ENCODE assay signal across 22 mouse cellular contexts in the genomic region with DNA sequence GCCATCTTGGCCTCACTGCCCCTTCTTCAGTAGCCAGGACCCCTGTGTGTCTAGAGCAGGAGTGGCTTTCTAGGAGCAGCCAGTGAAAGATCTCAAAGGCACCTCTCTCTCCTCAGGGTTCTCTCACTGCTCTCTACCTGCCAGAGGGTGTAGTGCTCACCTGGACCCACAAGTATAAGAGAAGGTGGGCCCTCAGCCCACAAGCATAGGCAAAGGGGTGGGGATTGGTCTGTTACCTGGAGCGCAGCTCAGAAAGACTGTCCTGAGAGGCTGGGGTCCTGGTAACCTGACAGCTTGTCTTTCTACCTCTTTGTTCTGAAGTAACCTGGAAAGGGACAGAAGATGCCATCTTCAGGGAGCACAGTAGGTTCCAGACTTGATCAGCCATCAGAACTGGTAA. TPM values are rescaled to one million over a fixed set of nuclear protein-coding genes. Genes with fewer than 3 reads are reported as not detected.
"Had no signal": no experiment of that assay in that cellular context is flagged by ENCODE, and none has a peak within 500 bp of the region (broad histone marks: within the 10 kb centered on the region; RNA-seq: fewer than 3 reads in every experiment).

No protein-coding gene starts in this region.

- H3K27me3 ChIP-seq: liver, embryonic 13.5 days; lung, embryonic 15.5 days; stomach, embryonic 15.5 days had no signal

- H3K4me2 ChIP-seq: liver, embryonic 13.5 days; lung, embryonic 15.5 days; midbrain, embryonic 12.5 days; stomach, embryonic 15.5 days had no signal

- H3K9me3 ChIP-seq: liver, embryonic 13.5 days; lung, embryonic 15.5 days; megakaryocyte, embryonic 14.5 days; midbrain, embryonic 12.5 days; stomach, embryonic 15.5 days had no signal

- H3K4me3 ChIP-seq: layer of hippocampus, adult 2 months; liver, embryonic 13.5 days; lung, embryonic 15.5 days; midbrain, embryonic 12.5 days; stomach, embryonic 15.5 days had no signal

- ATAC-seq: intestine, postnatal 0 days; midbrain, embryonic 16.5 days had no signal

- H3K4me1 ChIP-seq: stomach, embryonic 15.5 days had no signal

- DNase-seq: kidney, adult 8-10 months; kidney, postnatal 10 days; kidney, postnatal 4 days; liver; liver, postnatal 0 days; lung, postnatal 14 days; right cerebral cortex, postnatal 14 days; thymus, postnatal 4 days had no signal

- H3K36me3 ChIP-seq: liver, embryonic 13.5 days; lung, embryonic 15.5 days; midbrain, embryonic 12.5 days; stomach, embryonic 15.5 days had no signal

- H3K27ac ChIP-seq: layer of hippocampus, adult 2 months; liver, embryonic 13.5 days; lung, embryonic 15.5 days; macrophage; midbrain, embryonic 12.5 days; stomach, embryonic 15.5 days had no signal

- H3K9ac ChIP-seq: liver, embryonic 13.5 days; liver, postnatal 0 days; lung, embryonic 15.5 days; midbrain, embryonic 12.5 days; stomach, embryonic 15.5 days had no signal

RNA-seq across cellular contexts. Expression of gene Actrt2, which starts 31.0 kb away (rescaled TPM):
- total RNA-seq: layer of hippocampus, adult 2 months; layer of hippocampus, postnatal 10 days; left cerebral cortex, adult 18-20 months; left cerebral cortex, postnatal 10 days had no signal
- polyA plus RNA-seq: intestine, postnatal 0 days; liver, embryonic 13.5 days; liver, postnatal 0 days; lung, embryonic 15.5 days; macrophage; midbrain, embryonic 12.5 days; midbrain, embryonic 16.5 days; neural tube, embryonic 14.5 days; spleen, adult 2 months; stomach, embryonic 15.5 days had no signal
